Mouse (Mus musculus): ENCODE measurements at regions not wholly inside any gene's neighbourhood (a gene's known extent, or its start where the extent isn't known, plus 50 kb on each side); places are given as distances from the start of the nearest gene placed in this dataset.

GRCm38 (mm10) chr4:29074204-29074603 is 261.3 kb downstream of the Epha7 start:
- TF ChIP-seq POLR2A (IDR thresholded peaks at IDR 0.05; ENCODE audit: insufficient read depth, low read depth, low read length) (no peak), EP300 (IDR thresholded peaks at IDR 0.05; ENCODE audit: insufficient read depth, low read depth, low read length) (no peak), CTCF (IDR thresholded peaks at IDR 0.05) (no peak)

Data from heart, adult 2 months (tissue).